ENCODE assay signal across 12 mouse cellular contexts in genomic region chr6:140475393-140476087, GRCm38 (mm10). TPM values are rescaled to one million over a fixed set of nuclear protein-coding genes. Genes with fewer than 3 reads are reported as not detected.
DNase-seq lines count a peak whose midpoint lies in the region; ATAC-seq and TF ChIP-seq lines count a peak whose summit lies in the region.
"Had no signal": no experiment of that assay in that cellular context is flagged by ENCODE, and none has a peak within 500 bp of the region (broad histone marks: within the 10 kb centered on the region; RNA-seq: fewer than 3 reads in every experiment).

No protein-coding gene starts in this region.

- DNase-seq in cerebellum, postnatal 4 days (ENCODE audit: low spot score in 2 of 2): no peak
- DNase-seq in left cerebral cortex, adult 2 months (ENCODE audit: extremely low spot score in 1 of 2, low spot score in 2 of 2): no peak
- DNase-seq in left cerebral cortex, adult 11 months (ENCODE audit: low spot score): no peak
- DNase-seq in 3T3-L1 (ENCODE audit: low read depth, low spot score): peak; percentile 49
- DNase-seq in cerebellum, adult 18-20 months: peak; percentile 71 to 77
- no peak for DNase-seq in testis, postnatal 10 days (ENCODE audit: low spot score)
- DNase-seq in heart, adult 18-20 months: no peak

- TF ChIP-seq CTCF in left cerebral cortex, adult 2 months (IDR thresholded peaks at IDR 0.05): peak; percentile 53

- H3K27ac ChIP-seq in left cerebral cortex, adult 2 months: no peak overlapping the region
- H3K27ac ChIP-seq: heart, embryonic 10.5 days; limb, embryonic 13.5 days; neural tube, embryonic 12.5 days had no signal

- ATAC-seq in cerebellum, adult (ENCODE audit: insufficient number of reproducible peaks, low FRiP score, low TSS enrichment): peak; percentile 76

- intact Hi-C loops in left cerebral cortex, adult 2 months (cut with DNase I): loop anchor here (5.0 kb wide), 1 partner anchor 37 kb away; no protein-coding TSS in a partner anchor

- H3K4me3 ChIP-seq in left cerebral cortex, adult 2 months: no peak overlapping the region
- H3K4me3 ChIP-seq: heart, embryonic 10.5 days; limb, embryonic 13.5 days; megakaryocyte, embryonic 14.5 days; neural tube, embryonic 12.5 days had no signal

RNA-seq across cellular contexts. Expression of gene Plekha5, which starts 51.7 kb away (rescaled TPM):
- total RNA-seq in left cerebral cortex, adult 2 months (2021): 100 to 1,000 TPM; 117 to 121 TPM
- total RNA-seq in heart, adult 18-20 months (2021): 10 to 100 TPM; 21.5 to 28.3 TPM

Comparison
In these comparisons a context has a peak if more than half of its experiments do, and no peak if none do; other contexts are left out.
1. DNase-seq: peak in 3T3-L1 (single experiment) and cerebellum, adult 18-20 months (2 of 2); none in cerebellum, postnatal 4 days (0 of 2), left cerebral cortex, adult 2 months (0 of 2), left cerebral cortex, adult 11 months (single experiment), testis, postnatal 10 days (single experiment) and heart, adult 18-20 months (0 of 2).
2. RNA of gene Plekha5, which starts 51.7 kb away (total RNA-seq): 117 to 121 TPM in left cerebral cortex, adult 2 months; 21.5 to 28.3 TPM in heart, adult 18-20 months; every median in the first group is over 4 times any median in the second.